Mouse (Mus musculus): Measurements from ENCODE around the gene Pkd1.

DNA sequence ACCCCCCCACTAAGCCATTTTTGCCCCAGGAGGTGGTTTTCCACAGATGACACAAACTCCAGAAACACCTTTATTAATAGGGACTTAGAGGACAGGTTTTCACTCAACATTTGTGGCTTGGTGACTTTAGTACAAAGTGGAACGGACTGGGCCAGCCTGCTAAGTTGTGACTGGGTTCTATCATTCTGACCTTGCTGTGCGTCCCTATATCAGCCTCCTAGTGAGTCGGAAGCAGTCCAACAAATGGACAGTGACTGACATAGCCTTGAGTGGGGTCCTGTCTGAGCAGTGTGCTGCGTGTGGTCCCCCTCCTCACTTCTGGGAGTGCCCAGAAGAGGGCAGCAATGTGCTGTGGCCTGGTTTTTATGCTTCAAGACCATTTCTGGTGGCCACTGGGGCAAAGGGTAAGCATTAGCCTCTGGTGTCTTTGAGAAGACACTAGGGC, 20.6 kb upstream of the Pkd1 start:
- TF ChIP-seq EP300 (IDR thresholded peaks at IDR 0.05; ENCODE audit: low read depth) (no peak), CTCF (IDR thresholded peaks at IDR 0.05; ENCODE audit: low read depth) (peak; percentile 87)

Measured in heart, postnatal 0 days (tissue).